Mouse (Mus musculus): Measurements from ENCODE around the gene Kcna7.

DNA sequence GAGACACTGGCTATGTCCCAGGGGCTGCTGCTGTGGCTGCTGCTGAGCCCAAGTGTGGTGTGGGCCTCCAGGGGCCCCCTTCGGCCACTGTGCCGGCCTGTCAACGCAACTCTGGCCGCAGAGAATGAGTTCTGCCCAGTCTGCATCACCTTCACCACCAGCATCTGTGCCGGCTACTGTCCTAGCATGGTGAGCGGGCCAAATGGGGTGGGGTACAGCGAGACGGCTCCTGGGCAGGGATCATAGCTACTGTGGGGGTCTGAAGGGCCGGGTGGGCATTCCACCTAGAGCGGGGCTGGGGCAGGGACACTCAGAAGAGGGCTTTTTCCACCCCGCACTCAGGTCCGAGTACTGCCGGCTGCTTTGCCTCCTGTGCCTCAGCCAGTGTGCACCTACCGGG lies 15.7 kb downstream of the Kcna7 start:
- no peak for TF ChIP-seq MAFK (IDR thresholded peaks at IDR 0.05; ENCODE audit: insufficient read depth, low read depth, low read length)
- no peak for TF ChIP-seq ZNF384 (IDR thresholded peaks at IDR 0.05; ENCODE audit: low read depth, low read length)
- TF ChIP-seq CHD2 (IDR thresholded peaks at IDR 0.05; ENCODE audit: low read depth, low read length), result no peak
- TF ChIP-seq ZC3H11A (IDR thresholded peaks at IDR 0.05; ENCODE audit: borderline replicate concordance, low read depth, low read length), result no peak
- no peak for TF ChIP-seq HCFC1 (IDR thresholded peaks at IDR 0.05; ENCODE audit: borderline replicate concordance, insufficient read depth, low read length)
